Mouse (Mus musculus) lung, postnatal 14 days (tissue): ENCODE data around the gene Senp6.
"Not testable (repeated sequence)": the region's sequence is repeated elsewhere in the genome, so short reads cannot be mapped to it uniquely, and the experiment has no call there.

Experiments
- DNase-seq: peaks from one replicate; pipeline ENCODE4 v3.0.0; 2021

Gene Senp6

GRCm38 (mm10) chr9:80066367-80067220, at the start of gene Senp6:
Senp6 (plus strand) TSS chr9:80066903.
- DNase-seq, result peak; percentile 80

- DNase-seq, result no peak
Measured at GRCm38 (mm10) chr9:80020429-80020828, 46.3 kb upstream of the Senp6 start.

DNA sequence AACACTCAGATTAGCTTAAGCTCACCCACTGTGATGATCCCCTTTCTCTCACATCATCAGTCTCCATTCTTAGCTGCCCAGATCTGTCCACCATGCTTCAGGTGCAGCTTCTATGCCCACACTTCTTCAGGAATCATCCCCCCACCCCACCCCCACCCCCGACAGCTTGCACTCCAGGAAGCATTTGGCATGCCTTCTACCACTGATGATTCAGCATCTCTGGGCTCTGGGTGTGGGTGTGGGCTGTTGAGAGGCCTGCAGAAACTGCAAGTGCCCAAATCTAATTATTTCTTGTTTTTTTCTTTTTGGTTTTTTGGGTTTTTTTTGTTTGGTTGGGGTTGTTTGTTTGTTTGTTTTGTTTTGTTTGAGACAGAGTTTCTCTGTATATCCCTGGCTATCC, 45.1 kb upstream of the Senp6 start:
- no peak for DNase-seq

DNA sequence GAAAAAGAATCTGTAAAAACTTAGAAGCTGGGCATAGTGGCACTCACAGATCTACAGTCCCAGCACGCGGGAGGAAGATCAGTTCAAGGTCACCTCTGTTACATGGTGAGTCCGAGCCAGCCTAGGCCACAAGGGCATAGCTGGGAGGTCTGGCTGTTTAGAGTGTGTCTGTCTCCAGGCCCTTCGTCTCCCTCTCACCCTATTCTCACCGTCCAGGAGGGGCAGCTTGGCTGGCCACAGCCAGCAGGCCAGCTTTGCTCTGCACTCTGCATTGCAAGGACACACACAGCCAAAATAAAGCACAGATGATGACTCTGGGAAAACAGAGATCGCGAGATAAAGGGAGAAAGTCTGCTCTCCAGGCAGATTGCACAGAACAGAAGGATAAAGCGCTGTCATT, 43.9 kb upstream of the Senp6 start:
- DNase-seq, result peak; percentile 28

DNA sequence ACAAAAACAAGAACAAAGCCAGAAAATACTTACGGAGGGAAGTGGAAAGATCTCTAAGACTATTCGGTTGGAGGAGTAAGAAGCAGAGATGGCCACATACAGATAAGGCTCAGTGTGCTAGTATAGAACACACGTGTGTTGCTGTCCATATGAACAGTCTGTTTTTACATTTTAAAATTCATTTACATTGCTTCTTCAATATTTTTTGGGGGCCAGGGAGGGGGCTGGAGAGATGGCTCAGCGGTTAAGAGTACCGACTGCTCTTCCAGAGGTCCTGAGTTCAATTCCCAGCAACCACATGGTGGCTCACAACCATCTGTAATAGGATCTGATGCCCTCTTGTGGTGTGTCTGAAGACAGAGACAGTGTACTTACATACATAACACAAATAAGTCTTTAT, 41.4 kb upstream of the Senp6 start:
- not testable (repeated sequence) for DNase-seq

DNA sequence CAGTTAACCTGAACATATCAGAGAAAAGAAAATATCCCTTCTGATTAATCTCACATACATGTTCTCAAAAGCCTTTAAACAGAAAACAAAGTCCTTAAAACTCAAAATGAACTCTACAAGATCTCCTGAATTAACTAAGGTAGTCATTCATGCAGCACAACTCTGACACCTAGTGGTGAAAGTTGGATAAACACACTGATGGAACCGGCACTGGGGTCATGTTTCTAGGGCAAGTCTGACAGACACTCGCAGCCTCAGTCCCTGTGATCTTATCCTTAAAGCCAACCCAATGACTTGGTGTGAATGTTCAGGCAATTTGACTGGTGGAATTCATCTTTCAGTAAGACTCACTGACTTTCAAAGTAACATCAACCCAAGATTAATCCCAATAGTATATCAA, 40.7 kb upstream of the Senp6 start:
- peak; percentile 81 for DNase-seq

DNA sequence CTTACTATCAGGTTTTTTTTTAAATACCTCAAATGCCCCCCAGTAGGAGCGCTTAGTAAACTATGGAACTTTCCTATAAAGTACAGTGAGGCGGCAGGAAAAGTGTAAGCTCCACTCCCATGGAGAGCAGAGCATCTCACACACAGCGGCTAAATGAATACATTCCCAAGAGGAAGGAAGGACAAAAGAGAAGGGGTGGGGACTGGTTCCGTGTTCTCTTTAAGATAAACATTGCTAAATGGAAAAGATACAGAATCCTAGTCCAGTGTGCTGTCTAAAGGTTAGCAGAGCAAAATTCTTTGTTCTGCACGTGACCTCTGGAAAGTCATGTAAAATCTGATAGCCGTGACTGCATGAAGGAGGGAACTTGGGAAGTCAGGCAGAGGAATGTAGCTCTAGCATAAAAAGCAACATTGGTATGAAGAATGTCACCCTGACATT, 40.1 kb upstream of the Senp6 start:
- DNase-seq, result no peak

GRCm38 (mm10) chr9:80037262-80037996, 29.3 kb upstream of the Senp6 start:
- peak; percentile 25 for DNase-seq

DNA sequence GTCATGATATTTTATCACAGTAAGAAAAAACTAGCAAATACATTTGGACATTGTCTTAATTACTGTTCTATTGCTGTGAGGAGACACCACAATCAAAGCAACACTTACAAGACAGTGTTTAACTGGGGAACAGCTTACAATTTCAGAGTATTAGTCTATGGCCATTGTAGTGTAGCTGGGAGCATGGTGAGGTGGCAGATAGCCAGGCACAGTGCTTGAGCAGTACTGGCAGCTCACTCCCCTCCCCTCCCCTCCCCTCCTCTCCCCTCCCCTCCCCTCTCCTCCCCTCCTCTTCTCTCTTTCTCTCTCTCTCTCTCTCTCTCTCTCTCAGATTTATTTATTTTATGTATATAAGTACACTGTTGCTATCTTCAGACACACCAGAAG, 28.7 kb upstream of the Senp6 start:
- DNase-seq, result no peak

DNA sequence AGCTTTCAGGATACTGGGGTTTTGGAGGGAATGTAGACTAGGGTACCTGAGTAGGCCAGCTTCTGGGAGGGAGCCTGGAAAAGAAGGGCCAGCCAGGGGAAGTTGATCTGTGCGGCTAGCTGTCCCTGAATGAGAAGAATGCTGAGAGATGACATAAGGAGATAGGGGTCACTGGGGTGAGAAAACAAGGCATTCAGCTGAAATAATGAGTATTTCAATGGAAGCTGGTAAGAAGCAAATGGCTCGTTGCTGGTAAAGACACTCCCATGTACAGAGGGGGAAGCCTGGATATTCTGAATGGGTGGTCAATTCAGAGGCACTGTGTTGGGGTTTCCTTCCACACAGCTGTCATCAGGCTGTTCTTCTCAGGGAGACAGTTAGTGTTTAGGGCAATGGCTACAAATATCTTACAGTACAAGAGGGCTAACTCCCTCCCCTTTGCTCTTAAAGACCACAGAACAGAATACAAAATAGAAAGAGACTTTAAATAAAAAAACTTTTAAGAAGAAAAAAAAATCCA, 27.3 kb upstream of the Senp6 start:
- DNase-seq, result no peak

- not testable (repeated sequence) for DNase-seq
Measured at GRCm38 (mm10) chr9:80044301-80044700, 22.4 kb upstream of the Senp6 start.

DNA sequence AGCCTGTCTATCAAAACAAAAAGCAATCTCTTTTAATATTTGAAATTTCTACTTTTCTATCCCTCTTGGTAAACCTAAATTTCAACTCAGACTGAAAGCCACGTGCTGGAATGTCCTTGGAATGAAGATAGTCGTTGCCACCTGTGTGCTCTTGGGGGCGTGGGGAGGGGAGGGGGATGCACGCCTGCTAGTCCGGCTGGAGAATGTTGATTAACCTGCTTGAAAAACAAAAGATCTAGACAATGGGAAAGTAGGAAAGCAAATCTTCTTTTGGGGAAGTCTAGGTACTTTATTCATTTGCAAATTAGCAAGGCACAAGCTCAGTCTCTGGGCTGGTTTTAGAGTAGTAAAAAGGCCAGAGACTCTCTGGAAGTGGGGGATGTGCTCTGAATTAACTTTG, 17.4 kb upstream of the Senp6 start:
- DNase-seq, result not testable (repeated sequence)

DNA sequence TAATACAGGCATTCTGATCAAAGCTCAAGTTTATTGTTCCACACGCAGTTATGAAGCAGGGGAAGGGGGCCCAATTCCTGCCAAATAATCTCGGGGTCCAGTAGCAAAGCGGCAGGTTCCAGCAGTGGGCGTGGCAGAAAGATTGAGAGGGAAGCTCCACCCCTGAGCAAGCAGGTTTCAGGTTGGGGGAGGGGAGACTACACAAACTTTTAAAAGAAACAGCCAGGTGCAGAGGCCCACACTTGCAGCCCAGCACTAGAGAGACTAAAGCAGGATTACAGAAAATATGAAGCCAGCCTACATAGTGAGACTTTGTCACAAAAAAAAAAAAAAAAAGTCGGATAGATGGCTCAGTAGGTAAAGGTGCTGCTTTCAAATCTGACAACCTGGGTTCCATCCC, 13.8 kb upstream of the Senp6 start:
- no peak for DNase-seq

DNA sequence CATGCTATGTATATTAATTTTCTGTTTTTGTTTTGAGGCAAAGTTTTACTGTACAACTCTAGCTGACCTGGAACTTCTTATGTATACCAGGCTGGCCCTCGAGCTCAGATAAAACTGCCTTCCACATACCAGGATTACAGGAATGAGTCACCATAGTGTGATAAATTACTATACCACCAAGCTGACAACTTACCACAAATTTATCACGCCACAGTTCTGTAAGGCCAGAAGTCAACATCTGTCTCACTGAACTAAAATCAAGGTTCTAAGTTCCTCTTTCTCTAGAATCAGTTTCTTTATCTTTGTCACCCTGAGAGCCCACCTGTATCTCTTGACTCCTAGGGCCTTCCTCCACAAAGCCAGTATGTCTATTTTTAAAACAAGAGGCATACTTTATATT, 9.0 kb upstream of the Senp6 start:
- DNase-seq, result no peak

GRCm38 (mm10) chr9:80065495-80065894, 1.2 kb upstream of the Senp6 start:
- not testable (repeated sequence) for DNase-seq

DNA sequence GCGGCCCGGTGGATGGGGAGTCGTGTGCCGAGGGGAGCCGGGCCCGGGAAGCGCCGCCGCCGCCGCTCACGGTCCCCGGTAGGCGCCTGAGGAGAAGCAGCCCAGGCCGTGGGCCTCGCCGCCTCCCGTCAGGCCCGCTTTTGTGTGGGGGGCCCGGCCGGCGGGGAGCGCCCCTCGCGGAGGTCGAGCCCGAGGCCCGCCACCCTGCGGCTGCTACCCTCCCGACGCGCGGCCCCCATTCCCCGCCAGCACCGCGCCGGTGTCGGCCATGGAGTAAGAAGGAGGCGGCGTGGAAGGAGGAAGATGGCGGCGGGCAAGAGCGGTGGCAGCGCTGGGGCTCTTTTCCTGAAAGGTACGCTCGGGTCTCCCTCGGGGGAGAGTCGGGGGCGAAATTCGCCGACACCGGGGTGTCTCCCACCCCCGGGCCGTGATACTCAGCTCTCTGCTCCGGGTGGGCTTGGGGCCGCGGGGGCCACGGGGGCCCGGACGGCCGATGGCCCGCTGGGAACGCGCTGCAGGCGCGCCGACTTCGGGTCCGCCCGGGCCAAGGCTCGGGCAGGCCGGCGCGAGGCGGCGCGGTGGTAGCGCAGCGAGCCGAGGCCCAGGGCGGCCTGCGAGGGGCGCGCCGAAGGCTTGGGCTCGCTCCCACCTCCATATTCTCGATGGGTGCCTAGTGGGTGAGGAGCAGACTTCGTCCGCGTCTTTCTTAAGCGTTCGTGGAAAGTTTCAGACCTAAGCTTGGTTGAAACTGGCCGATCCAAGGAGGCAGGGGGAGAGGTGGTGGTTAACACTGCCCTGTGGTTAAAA, 721 bp downstream of the Senp6 start:
- DNase-seq, result peak; percentile 66

DNA sequence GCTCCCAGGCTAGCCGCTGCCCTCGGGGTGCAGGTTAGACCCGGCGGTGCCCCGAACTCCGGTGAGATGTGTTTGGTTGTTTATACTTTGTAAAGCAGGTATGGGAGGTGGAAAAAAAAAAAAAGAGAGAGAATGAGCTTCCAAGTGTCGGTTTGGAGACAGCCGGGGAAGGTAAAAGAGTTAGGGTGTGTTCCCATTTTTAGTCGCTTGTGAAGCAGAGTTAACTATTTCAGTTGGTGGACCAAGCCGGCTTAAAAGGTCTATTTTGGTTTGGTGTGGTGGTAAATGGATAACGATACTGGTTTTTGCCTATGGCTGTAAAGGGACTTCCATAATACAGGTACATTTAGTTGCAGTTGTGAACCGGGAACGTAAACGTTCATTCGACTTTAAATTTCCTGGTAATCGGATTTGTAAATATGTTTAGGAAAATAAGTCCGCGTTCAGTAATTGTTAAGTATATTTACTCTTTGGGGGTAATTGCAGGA, 1.4 kb downstream of the Senp6 start:
- DNase-seq, result no peak

DNA sequence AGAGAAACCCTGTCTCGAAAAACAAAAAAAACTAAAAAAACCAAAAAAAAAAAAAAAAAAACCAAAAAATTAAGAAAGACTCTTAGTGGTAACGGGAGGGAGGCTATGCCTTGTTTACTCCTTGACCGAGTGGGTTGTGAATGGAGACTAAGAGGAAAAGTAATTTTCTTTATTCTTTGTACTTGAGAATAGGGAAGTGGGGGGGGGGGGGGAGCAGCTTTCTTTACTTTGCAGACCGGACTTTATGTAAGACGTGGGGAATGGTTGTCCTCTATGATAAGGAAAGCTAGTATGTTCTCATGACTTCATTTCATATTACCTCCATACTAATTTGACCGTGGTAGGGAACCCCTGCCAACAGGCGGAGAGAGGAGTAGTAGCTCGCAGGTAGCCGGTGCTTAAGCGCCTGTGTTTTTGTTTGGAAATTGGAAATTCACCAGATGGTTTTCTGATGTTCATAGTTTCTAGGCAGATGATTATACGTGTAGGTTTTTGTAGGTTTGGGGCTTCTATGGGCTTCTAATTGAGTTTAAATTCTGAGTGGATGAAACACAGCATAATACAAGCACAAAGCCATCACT, 2.1 kb downstream of the Senp6 start:
- no peak for DNase-seq

GRCm38 (mm10) chr9:80070026-80070425, 3.3 kb downstream of the Senp6 start:
- DNase-seq, result no peak

DNA sequence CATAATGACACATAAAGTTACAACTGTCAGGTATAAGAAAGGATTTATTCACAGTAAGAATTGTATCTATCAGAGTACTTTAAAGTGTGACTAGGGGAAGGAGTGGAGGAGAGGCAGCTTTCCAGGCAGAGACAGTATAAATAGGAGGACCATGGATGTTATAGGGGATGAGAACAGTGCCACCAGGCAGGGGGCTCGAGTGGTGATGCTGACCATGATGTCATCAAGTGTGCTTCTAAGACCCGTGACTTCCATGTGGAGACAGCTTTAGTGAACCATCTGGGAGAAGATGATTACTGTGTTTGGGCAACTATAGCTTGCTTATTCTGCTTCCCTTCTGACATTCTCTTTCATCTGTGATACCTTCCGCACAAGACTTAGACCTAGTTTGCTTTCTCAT, 4.9 kb downstream of the Senp6 start:
- no peak for DNase-seq

- DNase-seq, result no peak
Measured at GRCm38 (mm10) chr9:80074067-80074466, 7.4 kb downstream of the Senp6 start.

- no peak for DNase-seq
Measured at GRCm38 (mm10) chr9:80074949-80075348, 8.2 kb downstream of the Senp6 start.

DNA sequence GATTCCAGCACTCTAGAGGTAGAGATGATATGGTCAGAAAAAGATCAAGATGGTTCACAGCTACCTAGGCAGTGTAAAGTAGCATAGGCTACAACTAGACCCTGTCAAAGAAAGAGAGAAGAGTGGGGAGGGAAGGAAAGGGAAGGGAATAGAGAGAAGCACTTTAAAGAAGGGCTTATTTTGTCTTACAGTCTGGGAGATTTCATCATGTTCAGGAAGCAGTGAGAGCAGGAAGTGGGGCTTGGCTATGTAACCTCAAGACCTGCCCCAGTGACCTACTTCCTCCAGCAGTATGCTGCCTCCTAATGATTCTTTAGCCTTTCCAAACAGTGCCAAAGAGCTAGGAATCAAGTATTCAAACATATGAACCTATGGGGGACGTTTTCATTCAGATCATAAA, 14.2 kb downstream of the Senp6 start:
- DNase-seq, result no peak
